28 mouse cellular contexts compared by ENCODE assay signal in the genomic region with DNA sequence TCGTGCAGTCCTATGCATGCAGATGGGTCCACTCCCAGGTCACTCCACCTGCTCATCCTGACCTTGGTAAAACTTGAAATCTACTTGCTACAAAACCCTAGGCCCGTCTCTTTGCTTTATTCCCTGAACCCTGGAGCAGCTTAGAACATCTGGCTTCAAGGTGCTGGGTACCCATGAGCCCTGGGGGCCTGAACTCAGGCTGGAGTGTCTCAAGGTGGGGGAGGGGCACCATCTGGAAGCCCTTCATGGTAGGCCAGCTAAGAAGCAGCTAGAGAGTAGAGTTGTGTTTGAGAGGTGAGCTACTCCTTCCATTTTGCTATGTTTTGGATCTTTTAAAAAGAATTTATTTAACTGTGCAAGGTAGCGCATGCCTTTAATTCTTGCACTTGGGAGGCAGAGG. TPM values are rescaled to one million over a fixed set of nuclear protein-coding genes. Genes with fewer than 3 reads are reported as not detected.
DNase-seq lines count a peak whose midpoint lies in the region; ATAC-seq and TF ChIP-seq lines count a peak whose summit lies in the region.
"Had no signal": no experiment of that assay in that cellular context is flagged by ENCODE, and none has a peak within 500 bp of the region (broad histone marks: within the 10 kb centered on the region; RNA-seq: fewer than 3 reads in every experiment).

No protein-coding gene starts in this region.

- no peak overlapping the region for H3K4me3 ChIP-seq in neural tube, embryonic 13.5 days
- H3K4me3 ChIP-seq in ES-Bruce4 (ENCODE audit: low read depth, low read length) = no peak overlapping the region
- no peak overlapping the region for H3K4me3 ChIP-seq in limb, embryonic 10.5 days
- H3K4me3 ChIP-seq in forebrain, embryonic 10.5 days = no peak overlapping the region
- H3K4me3 ChIP-seq: embryonic facial prominence, embryonic 12.5 days; hindbrain, embryonic 12.5 days; left cerebral cortex, adult 2 months; liver, embryonic 13.5 days; megakaryocyte, embryonic 14.5 days; stomach, embryonic 15.5 days had no signal

- 79% methylated on average over 3 of the region's 3 CpGs for WGBS in neural tube, embryonic 13.5 days
- 76% methylated on average over 3 of the region's 3 CpGs for WGBS in limb, embryonic 10.5 days
- WGBS in forebrain, embryonic 10.5 days = 81% methylated on average over 3 of the region's 3 CpGs

- peak; percentile 39 for TF ChIP-seq EP300 in ES-Bruce4 (IDR thresholded peaks at IDR 0.05; ENCODE audit: insufficient read depth, low read depth, low read length)

- H3K9me3 ChIP-seq in neural tube, embryonic 13.5 days = no peaks in the 10 kb centered on the region
- no peaks in the 10 kb centered on the region for H3K9me3 ChIP-seq in ES-Bruce4 (replicated peaks; ENCODE audit: control insufficient read depth, insufficient read depth, low read length, poor library complexity, severe bottlenecking)
- H3K9me3 ChIP-seq in limb, embryonic 10.5 days (replicated peaks) = no peaks in the 10 kb centered on the region
- no peaks in the 10 kb centered on the region; the same call in 1 of the 2 replicates for H3K9me3 ChIP-seq in forebrain, embryonic 10.5 days
- H3K9me3 ChIP-seq: embryonic facial prominence, embryonic 12.5 days; hindbrain, embryonic 12.5 days; liver, embryonic 13.5 days; stomach, embryonic 15.5 days had no signal

- H3K9ac ChIP-seq in neural tube, embryonic 13.5 days = no peak overlapping the region
- no peak overlapping the region for H3K9ac ChIP-seq in ES-Bruce4 (ENCODE audit: low read depth, poor library complexity, severe bottlenecking)
- H3K9ac ChIP-seq: embryonic facial prominence, embryonic 12.5 days; hindbrain, embryonic 12.5 days; liver, embryonic 13.5 days; stomach, embryonic 15.5 days had no signal

- H3K4me1 ChIP-seq in neural tube, embryonic 13.5 days (replicated peaks) = peaks cover 14% of the 10 kb centered on the region
- peaks cover 2% of the 10 kb centered on the region for H3K4me1 ChIP-seq in ES-Bruce4 (ENCODE audit: control insufficient read depth, insufficient read depth, low read length)
- peaks cover 11% of the 10 kb centered on the region for H3K4me1 ChIP-seq in limb, embryonic 10.5 days
- peaks cover 10% of the 10 kb centered on the region for H3K4me1 ChIP-seq in forebrain, embryonic 10.5 days
- H3K4me1 ChIP-seq: embryonic facial prominence, embryonic 12.5 days; liver, embryonic 13.5 days; stomach, embryonic 15.5 days had no signal

- H3K27ac ChIP-seq in neural tube, embryonic 13.5 days (replicated peaks) = no peak overlapping the region
- no peak overlapping the region for H3K27ac ChIP-seq in ES-Bruce4 (ENCODE audit: insufficient read depth, low read length)
- H3K27ac ChIP-seq in limb, embryonic 10.5 days = peak overlapping the region; percentile 50
- H3K27ac ChIP-seq in forebrain, embryonic 10.5 days = no peak overlapping the region
- H3K27ac ChIP-seq: embryonic facial prominence, embryonic 12.5 days; hindbrain, embryonic 12.5 days; left cerebral cortex, adult 2 months; liver, embryonic 13.5 days; stomach, embryonic 15.5 days had no signal

- no peak for TF ChIP-seq POLR2A in ES-Bruce4 (IDR thresholded peaks at IDR 0.05; ENCODE audit: insufficient read depth, low read length)

- H3K4me2 ChIP-seq in neural tube, embryonic 13.5 days = no peak overlapping the region
- H3K4me2 ChIP-seq: embryonic facial prominence, embryonic 12.5 days; hindbrain, embryonic 12.5 days; liver, embryonic 13.5 days; stomach, embryonic 15.5 days had no signal

- H3K27me3 ChIP-seq in neural tube, embryonic 13.5 days = no peaks in the 10 kb centered on the region
- no peaks in the 10 kb centered on the region for H3K27me3 ChIP-seq in ES-Bruce4 (ENCODE audit: control insufficient read depth, insufficient read depth, low read length, poor library complexity, severe bottlenecking)
- no peaks in the 10 kb centered on the region for H3K27me3 ChIP-seq in limb, embryonic 10.5 days (ENCODE audit: low read depth, poor library complexity, severe bottlenecking)
- H3K27me3 ChIP-seq in forebrain, embryonic 10.5 days (ENCODE audit: poor library complexity, severe bottlenecking) = no peaks in the 10 kb centered on the region
- H3K27me3 ChIP-seq: embryonic facial prominence, embryonic 12.5 days; hindbrain, embryonic 12.5 days; liver, embryonic 13.5 days; stomach, embryonic 15.5 days had no signal

- TF ChIP-seq CTCF in ES-Bruce4 (IDR thresholded peaks at IDR 0.05; ENCODE audit: low read depth, low read length) = no peak

- no peak for DNase-seq in neural tube, embryonic 10.5 days (ENCODE audit: extremely low spot score, low spot score)
- peak; percentile 43 for DNase-seq in ZHBTc4 (ENCODE audit: low read depth, low spot score)
- DNase-seq in limb, embryonic 10.5 days (ENCODE audit: low spot score) = peak; percentile 66
- DNase-seq in frontal cortex, postnatal 14 days (ENCODE audit: low spot score in 2 of 2) = no peak
- DNase-seq in forebrain, embryonic 10.5 days (ENCODE audit: extremely low spot score, low spot score) = no peak
- DNase-seq: adrenal gland, postnatal 10 days; B cell, adult 2 months; cerebellum, adult 9-10 months; cerebellum, postnatal 36 days; gastrocnemius, postnatal 14 days; heart, postnatal 14 days; kidney, postnatal 25 days; liver, embryonic 13.5 days; lung, adult 18-20 months; lung, postnatal 4 days; midbrain, embryonic 14.5 days; right cerebral cortex, postnatal 25 days had no signal

- ATAC-seq in neural tube, embryonic 13.5 days (ENCODE audit: low read depth) = 0 out of 2 replicates have a peak, but pooled peaks have one; percentile 22
- no peak for ATAC-seq in frontal cortex, adult (ENCODE audit: low TSS enrichment)
- ATAC-seq: forebrain, embryonic 16.5 days; intestine, postnatal 0 days; lung, postnatal 0 days had no signal

- H3K36me3 ChIP-seq in neural tube, embryonic 13.5 days = peaks cover 14% of the 10 kb centered on the region; the same call in 1 of the 2 replicates
- no peaks in the 10 kb centered on the region for H3K36me3 ChIP-seq in ES-Bruce4 (ENCODE audit: control insufficient read depth, insufficient read depth, low read length, poor library complexity, severe bottlenecking)
- 0 out of 2 replicates have a peak, but pooled peaks cover 5% of the 10 kb centered on the region for H3K36me3 ChIP-seq in limb, embryonic 10.5 days
- peaks cover 9% of the 10 kb centered on the region; the same call in 1 of the 2 replicates for H3K36me3 ChIP-seq in forebrain, embryonic 10.5 days (replicated peaks)
- H3K36me3 ChIP-seq: liver, embryonic 13.5 days; stomach, embryonic 15.5 days had no signal

RNA-seq across cellular contexts. Expression of a gene that starts 57.8 kb away (rescaled TPM):
- polyA plus RNA-seq in neural tube, embryonic 13.5 days (2015; fragmentation: Nextera tagmentation; extraction: Ambion mirVana) = 81.5 and 86.7 TPM in 2 replicates
- 97.0 and 97.8 TPM in 2 replicates for polyA plus RNA-seq in ES-Bruce4 (2011; ENCODE audit: insufficient read depth, insufficient read length, low read depth, missing spikeins)
- 62.0 and 67.5 TPM in 2 replicates for polyA plus RNA-seq in limb, embryonic 10.5 days (2016; fragmentation: Nextera tagmentation; extraction: Ambion mirVana)
- 69.9 and 72.5 TPM in 2 replicates for polyA plus RNA-seq in forebrain, embryonic 10.5 days (2016; fragmentation: Nextera tagmentation; extraction: Ambion mirVana)

Comparison
In these comparisons a context has a peak if more than half of its experiments do, and no peak if none do; other contexts are left out.
1. DNase-seq: peak in ZHBTc4 (single experiment) and limb, embryonic 10.5 days (single experiment); none in neural tube, embryonic 10.5 days (single experiment), frontal cortex, postnatal 14 days (0 of 2) and forebrain, embryonic 10.5 days (single experiment).